Mouse (Mus musculus): ENCODE results near the gene Mucl3.

DNA sequence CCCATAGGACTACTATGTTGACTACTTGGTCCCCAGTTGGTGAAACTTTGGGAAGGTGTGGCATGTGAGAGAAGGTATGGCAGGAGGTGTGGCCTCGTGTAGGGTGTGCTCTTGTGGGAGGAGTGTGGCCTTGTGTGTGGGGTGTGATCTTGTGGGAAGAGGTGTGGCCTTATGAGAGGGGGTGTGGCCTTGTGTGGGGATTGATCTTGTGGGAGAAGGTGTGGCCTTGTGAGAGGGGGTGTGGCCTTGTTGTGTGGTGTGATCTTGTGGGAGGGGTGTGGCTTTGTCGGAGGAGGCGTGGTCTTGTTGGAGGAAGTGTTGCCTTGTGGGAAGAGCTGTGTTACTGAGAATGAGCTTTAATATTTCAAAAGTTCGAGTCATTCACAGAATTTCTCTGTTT lies 26.4 kb downstream of the Mucl3 start:
- TF ChIP-seq BHLHE40 (IDR thresholded peaks at IDR 0.05; ENCODE audit: low read depth, low read length) (no peak), CTCF (conservative IDR thresholded peaks at IDR 0.05 in 1 of 2, IDR thresholded peaks at IDR 0.05 in 1 of 2; ENCODE audit: low read depth in 2 of 2, low read length in 2 of 2) (no peak), ELF1 (IDR thresholded peaks at IDR 0.05; ENCODE audit: low read depth, low read length) (no peak), SMC3 (IDR thresholded peaks at IDR 0.05; ENCODE audit: low read depth, low read length) (no peak), IRF4 (IDR thresholded peaks at IDR 0.05; ENCODE audit: low read depth, low read length) (no peak), EP300 (IDR thresholded peaks at IDR 0.05; ENCODE audit: low read length) (no peak), ETS1 (conservative IDR thresholded peaks at IDR 0.05; ENCODE audit: low read depth, low read length) (no peak), ZMIZ1 (IDR thresholded peaks at IDR 0.05; ENCODE audit: low read depth, low read length) (no peak)
